Mouse (Mus musculus) c-Kit-negative CD71-positive TER-119-positive erythroid progenitor cells, embryonic 14.5 days (primary cell): ENCODE results near the gene Mroh7.

Experiments used
- DNase-seq: peaks from one replicate; pipeline ENCODE4 v3.0.0-alpha.2; 2013; ENCODE audit warnings: low read depth, low spot score

The Mroh7 gene

DNA sequence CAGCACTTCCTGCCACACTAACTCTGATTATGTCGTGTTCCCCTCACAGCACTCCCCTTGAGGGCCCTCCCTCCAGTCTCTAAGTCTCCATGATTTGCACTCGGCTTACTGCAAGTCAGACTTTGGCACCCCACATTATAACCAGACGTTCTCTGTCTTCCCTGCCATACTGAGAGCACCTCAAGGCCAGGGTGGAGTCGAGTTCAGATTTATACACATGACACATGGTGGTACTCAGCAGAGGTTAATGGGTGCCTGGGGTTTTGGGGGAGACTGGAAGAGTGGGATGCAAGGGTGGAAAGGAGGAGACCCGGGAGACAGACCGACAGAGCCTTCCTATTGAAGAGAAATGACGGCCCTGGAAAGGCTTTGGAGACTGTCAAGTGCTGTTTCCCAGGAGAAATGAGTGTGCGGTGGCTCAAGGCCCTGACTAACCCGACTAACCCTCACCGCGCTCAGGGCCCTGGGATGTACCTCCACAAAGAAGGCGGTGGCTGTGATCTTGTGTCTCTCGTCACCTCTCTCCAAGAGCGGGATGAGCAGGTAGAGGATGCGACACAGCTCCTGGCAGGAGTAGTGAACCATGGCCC lies 36.8 kb downstream of the Mroh7 start:
- no peak for DNase-seq

DNA sequence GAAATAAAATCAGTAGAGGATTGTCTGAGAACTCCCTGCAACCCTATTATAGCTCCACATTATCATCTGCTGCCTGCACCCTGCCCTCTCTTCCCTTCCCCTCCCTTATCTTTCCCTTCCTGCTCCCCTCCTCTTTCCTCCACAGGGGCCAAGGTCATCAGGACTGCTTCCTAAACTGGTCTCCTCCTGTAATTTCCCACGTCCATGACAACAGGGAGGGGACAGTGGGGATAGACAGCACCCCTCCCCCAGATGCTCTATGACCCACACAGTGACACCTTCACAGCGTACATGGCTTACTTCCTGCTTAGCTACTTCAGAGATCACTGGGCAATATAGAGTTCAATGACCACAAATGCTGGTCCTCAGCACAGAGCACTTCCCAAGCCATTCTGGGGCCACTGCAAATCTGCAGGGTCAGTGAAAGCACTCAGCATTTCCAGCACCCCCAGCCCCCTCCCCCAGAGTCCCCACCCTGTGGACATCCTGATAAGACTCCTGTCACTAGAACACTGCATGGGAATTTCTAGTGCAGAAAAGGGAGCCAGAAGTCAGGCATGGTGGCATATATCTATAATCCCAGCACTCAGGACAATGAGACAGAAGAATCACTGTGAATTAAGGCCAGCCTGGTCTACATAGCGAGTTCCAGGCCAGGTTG lies 42.0 kb downstream of the Mroh7 start:
- no peak for DNase-seq

DNA sequence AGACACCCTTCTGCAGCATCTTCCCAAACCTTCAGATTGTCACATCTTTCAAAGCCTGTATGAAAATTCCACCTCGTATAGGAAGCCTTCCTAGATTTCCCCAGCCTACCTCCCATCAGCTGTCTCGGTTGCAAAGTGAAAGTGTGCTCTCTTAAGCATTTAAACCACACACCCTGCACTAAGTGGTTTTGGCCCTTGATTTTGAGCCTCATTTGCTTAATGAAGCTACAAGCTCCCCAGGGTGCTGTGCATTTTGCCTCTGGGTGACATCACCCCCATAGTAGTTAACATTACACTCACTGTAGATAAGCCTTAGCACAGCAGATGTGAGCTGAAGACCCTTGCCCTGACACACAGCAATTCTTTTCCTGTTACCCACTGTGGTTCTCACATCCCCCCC lies 49.8 kb downstream of the Mroh7 start:
- DNase-seq: no peak

DNA sequence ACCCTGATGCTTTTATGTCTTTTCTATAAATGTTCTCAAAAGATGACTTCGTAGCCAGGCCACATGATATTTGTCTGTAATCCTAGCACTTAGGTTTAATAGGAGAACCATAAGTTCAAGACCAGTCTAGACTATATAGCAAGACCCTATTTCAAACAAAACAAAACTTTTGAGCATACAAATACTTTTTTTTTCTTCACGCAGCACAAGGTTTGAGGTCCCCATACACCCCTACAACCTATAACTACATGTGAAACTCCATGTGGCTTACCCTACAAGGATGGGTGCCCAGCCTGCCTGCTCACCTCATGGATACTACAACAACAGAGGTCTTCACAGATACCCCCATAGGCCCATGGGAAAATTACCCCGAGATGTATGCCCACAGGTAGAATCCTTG lies 51.6 kb downstream of the Mroh7 start:
- no peak for DNase-seq

DNA sequence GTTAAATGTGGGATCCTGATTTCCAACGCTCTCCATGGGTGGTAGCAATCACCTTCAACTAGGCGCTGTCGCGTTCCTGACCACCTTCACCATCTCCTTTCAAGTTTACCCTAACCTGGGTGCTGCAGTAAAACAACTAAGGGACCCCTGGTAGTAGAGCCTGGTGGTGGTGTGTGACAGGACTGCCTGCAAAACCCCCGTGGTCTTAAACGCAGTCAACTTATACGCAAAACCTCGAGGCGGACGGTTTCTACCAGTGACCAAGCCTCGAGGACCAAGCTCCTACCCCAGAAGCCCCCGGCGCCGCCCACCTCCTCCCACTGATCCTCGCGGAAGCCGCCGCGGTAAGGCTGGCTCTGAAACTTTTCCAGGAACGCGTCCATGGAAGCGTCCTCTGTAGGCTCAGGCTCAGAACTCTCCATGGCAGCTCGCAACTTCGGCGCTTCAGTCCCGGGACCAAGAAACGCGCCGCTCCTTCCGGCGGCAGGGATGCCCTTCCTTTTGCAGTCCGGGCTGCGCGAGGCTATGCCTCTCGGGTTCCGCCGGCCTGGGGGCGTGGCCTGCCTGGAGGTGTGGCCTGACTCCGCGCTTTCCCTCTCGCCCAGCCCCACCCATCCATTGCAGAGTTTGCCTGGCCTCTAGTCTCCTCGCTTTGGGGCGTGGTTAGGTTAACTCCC lies 52.1 kb downstream of the Mroh7 start, which contains the start of gene Ttc4:
Ttc4 (minus strand) TSS at position 503 of the 677 bp plus-strand sequence.
- DNase-seq: peak; percentile 96

DNA sequence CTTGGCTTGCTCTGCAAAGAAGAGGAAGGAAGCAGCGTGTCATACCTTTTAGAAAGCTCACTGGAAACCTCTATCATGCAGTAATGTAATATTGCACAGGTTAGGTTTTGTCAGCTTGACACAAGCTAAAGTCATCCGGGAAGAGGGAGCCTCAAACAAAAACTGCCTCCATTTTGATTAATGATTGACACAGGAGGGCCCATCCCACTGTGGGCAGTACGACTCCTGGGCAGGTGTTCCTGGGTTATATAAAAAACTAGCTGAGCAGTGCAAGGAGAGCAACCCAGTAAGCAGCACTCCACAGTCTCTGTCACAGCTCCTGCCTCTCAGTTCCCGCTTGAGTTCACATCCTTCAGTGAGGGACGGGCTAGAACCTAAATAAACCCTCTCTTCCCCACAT lies 54.0 kb downstream of the Mroh7 start:
- DNase-seq: no peak

DNA sequence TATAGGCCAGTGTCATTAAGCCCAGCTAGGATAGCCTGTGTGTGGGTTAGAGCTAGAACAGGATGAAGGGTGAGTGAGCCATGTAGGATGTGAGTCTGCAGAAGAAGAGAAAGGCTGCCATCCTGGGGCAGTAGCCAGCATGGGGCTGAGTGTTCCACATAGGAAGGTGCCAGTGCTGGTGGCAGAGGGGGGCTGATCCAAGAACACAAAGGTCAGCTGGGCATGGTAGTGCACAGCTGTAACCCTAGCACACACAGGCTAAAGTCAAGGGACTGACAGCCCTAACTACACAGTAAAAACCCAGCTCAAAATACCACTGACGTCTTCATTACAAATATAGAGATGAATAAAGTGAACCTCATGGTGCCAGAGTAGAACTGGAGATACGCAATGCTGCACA lies 64.2 kb downstream of the Mroh7 start:
- DNase-seq: no peak

DNA sequence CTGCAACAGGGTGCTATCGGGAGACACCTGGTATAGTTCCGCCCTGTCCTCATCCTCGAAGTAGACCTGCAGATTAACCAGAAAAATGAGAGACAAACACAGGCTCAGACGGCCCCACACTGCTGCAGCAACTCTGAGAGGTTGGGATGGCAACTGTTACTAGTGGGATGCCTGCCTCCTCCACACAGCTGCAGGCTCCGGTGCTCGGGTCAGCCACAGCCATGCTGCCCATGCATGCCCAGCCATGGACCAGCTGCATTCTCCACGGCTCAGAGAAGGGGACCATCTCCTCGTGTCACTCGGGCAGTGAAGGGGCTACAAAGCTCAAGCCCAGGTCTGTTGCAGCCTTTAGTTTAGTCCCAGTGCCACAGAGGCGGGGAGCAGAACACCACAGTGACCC lies 65.1 kb downstream of the Mroh7 start:
- DNase-seq: no peak

DNA sequence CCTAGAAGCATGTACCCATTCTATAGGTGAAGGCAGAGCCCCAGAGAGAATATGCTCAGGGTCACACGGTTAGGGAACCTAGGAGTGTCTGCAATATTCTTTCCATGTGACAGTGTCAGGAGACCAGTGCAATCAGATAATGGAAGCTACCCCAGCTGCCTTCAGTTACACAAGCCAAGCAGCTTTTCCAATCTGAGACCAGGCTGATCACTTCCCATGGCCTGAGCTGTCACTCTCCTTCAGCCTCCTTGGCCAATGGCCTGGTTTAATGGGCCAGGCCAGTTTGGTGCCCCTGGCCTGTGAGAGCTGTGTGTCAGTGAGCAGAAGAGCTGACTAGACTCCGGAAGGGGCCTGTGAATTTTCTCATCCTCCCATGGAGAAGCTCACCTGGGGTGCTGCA lies 65.5 kb downstream of the Mroh7 start:
- no peak for DNase-seq

DNA sequence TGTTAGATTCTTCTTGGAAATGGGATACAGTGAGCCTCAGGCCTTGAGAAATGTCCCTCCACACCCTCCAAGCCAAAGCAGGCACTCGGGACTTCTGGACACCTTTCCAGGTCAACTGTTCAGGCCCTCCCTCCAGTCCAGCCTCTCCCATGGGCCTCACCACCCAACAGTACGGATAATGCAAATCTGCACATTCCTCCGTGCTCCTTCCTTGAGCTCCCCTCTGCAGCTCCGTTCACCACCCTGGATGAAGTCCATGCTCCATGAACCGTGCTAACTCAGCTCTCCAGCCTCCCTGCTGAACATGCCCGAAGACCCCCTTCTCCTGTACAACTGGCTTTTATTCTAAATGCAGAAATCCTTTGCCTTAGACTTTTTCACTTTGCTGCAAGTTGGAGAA lies 66.0 kb downstream of the Mroh7 start:
- DNase-seq: no peak

DNA sequence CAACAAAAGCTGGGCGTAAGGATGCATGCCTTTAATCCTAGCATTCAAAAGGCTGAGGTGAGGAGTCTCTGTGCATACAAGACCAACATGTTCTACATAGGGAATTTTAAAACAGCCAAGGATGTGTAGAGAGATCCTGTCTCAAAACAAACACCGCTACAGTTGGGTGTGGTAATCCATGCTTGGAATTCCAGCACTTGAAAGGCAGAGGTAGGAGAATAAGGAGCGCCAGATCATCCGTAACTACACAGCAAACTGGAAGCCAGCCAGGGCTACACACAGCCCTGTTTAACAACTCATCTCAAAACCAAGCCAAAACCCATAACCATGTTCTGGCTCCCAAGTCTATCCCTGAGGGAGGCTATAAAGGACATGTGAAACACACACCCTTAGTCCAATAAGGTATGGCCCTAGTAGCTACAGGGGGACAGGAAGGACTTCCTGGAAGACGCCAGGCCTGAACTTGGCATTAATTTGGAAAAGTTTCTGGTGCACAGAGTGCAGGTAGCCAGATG lies 66.7 kb downstream of the Mroh7 start:
- DNase-seq: no peak

DNA sequence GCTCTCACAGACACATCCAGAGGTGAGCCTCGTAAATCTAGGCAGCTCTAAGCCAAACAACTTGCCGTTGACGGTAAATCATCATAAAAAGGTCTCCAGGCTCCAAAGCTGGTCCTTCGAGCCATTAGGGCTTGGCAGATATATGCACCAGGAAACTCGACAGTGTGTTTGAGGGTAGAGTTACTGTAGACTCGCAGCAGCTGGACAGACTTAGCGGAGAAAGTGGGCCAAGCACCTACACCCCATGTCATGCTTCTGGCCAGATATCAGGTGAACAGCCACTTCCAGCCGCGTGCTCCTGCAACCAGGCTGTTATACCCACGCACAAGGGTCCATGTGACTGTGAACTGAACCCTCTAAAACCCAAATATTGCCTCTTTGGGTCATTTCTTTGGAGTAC lies 75.0 kb downstream of the Mroh7 start:
- no peak for DNase-seq

DNA sequence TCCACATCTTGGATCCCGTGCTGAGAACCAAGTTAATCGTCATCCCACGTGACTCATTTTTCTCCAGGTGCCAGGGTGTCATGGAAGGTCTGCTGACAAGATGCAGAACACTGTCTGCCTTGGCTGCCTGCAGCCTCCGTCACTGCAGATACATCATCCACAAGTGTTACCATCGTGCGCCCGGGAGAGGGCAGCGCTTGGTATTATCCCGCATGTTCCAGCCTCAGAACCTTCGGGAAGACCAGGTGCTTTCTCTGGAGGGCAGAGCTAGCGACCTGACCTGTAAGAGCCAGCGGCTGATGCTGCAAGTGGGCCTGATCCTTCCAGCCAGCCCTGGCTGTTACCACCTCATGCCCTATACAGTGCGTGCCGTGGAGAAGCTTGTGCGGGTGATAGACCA lies 77.7 kb downstream of the Mroh7 start:
- no peak for DNase-seq

DNA sequence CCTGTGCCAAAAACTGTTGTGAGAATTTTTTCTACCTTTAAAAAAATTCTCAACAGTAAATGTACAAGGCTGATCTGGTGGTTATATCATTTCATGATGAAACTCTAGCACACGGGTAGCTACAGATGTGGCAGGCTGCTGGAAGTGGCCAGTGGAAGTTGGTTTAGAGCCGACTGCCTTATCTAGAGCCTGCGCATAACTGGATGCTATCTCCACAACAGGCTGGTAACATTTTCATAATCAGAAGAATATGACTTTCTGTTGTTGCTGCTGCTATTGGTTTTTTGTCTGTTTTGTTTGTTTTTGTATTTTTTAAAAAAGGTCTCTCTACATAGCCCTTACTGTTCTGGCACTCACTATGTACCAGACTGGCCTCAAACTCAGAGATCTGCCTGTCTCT lies 78.2 kb downstream of the Mroh7 start:
- no peak for DNase-seq

DNA sequence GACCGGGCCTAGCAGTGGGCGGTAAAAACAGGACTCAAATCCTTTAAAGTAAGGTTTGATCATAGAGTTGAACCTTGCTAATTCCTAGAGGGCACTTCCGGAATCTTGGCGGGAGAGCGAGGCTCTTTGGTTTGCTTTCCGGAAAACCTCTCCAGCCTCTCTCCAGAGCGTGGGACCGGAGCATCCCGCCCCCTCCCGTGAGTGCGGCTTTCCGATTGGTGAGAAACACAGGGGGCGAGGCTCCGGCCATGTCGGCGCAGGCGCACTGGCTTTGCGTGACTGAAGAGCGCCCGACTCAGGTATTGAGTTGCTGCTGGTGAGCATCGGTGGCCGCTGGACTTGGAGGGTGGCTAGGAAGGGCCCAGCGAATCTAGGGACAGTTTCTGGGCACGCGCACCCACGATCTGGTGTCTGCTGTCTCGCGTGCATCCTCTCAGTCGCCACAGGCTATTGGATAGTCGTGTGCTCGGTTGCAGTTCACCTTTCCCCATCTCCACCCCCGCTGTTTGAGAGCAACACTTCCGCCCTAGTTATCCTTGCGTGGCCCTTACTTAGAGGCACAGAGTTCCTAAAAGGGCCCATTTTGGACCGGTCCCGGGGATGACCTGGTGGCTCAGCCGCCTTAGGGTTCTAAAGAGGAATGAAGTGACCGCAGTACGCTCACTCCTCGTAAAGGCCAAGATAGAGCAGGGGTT lies 79.7 kb downstream of the Mroh7 start, which contains the start of gene Pars2:
Pars2 (plus strand) TSS at position 237 of the 695 bp plus-strand sequence.
- peak; percentile 91 for DNase-seq

DNA sequence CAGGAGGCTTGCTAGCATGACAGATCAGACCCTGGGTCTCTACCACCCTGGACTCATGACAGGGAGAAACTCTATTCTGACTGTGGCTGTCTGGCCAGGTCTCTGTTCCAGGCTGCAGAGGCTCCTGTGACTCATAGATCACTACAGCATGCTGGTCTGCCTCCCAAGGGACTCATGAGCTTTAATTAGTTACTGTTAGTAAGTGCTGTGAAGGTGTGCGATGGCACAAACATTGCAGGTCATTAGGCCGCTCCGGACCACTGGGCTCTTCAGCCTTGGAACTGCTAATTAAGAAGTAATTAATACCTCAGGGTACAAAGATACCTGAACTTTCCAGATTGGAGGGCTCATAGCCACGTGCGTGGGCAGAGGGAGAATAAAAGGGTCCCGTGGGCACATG lies 83.6 kb downstream of the Mroh7 start:
- DNase-seq: no peak

DNA sequence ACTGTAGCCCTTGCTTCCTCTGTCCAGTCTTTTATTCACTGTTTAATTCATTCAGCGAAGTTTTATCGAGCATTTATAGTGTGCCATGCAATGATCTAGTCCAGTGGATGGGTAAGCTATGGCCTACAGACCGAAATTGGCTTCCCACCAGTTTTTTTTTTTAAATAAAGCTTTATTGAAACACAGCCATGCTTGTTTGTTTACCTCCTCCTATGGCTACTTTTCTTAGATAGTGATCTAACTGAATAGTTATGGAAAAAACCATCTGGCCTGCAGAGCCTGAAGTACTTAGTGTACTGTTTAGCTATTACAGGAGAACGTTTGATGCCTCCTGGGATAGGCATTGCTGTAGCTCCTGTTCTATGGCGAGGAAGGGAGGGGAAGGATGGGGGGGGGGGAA lies 84.9 kb downstream of the Mroh7 start:
- no peak for DNase-seq

DNA sequence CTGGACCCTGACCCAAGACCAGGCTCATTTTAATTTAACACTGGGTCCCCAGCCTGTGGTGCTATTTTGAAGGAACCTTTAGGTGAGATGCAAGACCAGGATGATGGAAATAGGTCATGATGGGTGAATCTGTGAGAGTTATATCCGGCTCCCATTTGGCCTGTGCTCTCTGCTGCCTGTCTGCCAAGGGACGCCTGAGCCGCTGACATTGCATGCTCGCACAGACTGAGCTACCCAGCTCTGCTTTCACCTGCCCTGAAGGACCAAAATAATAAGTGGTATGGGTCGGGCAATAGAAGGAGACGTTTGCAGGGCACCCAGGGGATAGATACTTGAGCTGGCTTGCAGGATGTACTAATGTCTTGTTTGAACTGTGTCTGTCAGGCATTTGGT lies 86.5 kb downstream of the Mroh7 start:
- no peak for DNase-seq

DNA sequence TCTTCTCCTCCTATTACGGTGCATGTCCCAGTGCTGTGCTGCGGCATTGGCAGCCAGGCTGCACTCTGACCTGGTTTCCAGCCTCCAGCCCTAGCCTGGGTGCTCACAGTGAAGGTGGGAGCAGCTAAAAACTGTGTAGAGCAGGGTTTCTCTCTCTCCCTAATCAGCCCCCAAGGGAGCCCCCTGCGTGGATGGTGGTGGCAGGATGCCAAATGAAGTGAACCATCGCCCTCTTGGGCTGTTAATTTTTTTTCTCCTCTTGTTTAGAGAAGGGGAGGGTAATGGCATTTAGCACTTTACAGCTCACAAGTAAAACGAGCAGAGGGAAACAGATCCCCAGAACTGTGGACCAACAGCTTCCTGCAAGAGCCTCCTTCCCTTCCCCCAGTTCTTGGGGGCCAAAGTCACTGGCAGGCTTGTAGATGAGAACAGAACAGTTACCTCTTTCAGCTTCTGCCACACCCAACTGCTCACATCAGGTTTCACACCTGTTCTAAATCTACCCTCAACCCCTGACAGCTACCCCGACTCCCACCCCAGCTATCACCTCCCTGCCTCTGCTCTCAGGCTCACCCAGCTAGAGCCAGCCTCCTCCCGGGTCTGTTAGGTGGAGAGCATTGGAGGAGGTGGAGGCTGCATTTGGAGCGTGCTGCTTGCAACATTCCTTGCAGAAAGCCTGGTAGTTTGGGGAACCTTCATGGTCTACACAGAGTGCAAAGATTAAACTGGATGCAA lies 87.1 kb downstream of the Mroh7 start:
- no peak for DNase-seq

DNA sequence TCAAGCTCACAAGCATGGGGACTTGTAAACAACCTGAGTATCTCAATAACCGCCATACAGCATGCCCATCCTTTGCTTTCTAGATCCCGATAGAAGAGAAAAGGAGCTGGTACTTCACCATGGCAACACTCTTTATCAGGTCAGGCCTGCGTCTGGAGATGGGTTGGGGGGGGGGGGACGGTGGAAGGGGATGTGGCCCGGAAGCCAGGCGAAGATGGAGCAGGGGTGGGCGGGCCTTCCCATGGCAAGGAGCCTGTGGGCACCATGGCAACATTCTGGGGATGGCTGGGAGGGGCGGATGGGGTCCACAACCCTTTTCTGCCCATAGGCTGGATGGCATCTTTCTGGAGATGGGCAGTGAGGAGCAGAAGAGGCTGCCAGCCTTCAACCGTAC lies 96.6 kb downstream of the Mroh7 start:
- DNase-seq: no peak

DNA sequence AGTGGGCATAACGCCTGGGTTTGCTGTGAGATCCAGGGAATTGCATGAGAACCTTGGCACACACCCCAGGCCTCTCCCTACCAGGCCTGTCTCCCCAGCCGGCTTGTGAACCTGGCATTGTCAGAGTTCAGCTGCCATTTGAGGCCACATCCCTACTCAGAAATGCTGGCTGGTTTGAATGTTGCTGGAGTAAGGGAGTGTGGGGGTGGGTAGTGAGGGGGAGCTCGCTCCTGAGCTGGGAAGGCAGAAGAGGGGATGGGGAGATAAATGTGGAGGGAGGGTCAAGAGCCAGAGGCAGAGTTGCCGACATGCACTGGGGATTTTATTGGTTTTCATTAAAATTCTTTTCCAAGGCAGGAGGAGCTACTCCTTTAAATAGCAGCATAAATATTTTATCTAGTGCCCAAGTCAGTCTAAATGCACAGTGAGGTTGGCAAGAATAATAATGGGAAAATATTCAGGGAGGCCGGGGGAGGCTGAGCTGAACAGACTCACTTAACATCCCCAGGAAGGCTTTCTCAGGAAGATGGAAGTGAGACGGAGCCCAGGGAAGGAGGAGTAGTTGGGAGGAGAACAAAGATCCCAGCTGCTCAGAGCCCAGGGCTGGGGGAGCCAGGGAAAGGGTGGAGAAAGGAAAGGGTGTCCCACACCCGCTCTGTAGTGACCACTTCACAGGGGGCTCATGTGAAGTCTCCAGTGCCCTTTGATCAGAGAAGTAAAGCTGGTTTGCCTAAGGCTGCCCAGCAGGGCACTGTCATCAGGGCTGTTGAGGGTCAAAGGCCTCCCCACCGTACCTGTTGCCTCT lies 97.2 kb downstream of the Mroh7 start:
- DNase-seq: no peak
